7 mouse cellular contexts compared by ENCODE assay signal in genomic region chr9:110742951-110743455, GRCm38 (mm10). TPM values are rescaled to one million over a fixed set of nuclear protein-coding genes. Genes with fewer than 3 reads are reported as not detected.
DNase-seq lines count a peak whose midpoint lies in the region; ATAC-seq and TF ChIP-seq lines count a peak whose summit lies in the region.

No protein-coding gene starts in this region.

- peak overlapping the region; percentile 89 for H3K27ac ChIP-seq in forebrain, embryonic 10.5 days
- H3K27ac ChIP-seq in intestine, postnatal 0 days (ENCODE audit: low read depth, low read length) = peak overlapping the region; percentile 60
- peak overlapping the region; percentile 93 for H3K27ac ChIP-seq in midbrain, embryonic 10.5 days (replicated peaks)

- peak overlapping the region; percentile 70 for H3K4me3 ChIP-seq in forebrain, embryonic 10.5 days
- peak overlapping the region; percentile 65 for H3K4me3 ChIP-seq in intestine, postnatal 0 days (ENCODE audit: low read depth, low read length)
- peak overlapping the region; percentile 81 for H3K4me3 ChIP-seq in midbrain, embryonic 10.5 days

- peak overlapping the region; percentile 83 for H3K4me2 ChIP-seq in intestine, postnatal 0 days (replicated peaks; ENCODE audit: low read depth)

- WGBS in forebrain, embryonic 10.5 days = under 1% methylated on average over 45 of the region's 49 CpGs
- WGBS in intestine, postnatal 0 days = under 1% methylated on average over 45 of the region's 49 CpGs
- under 1% methylated on average over 49 of the region's 49 CpGs for whole genome bisulfite sequencing in midbrain, embryonic 10.5 days

- H3K27me3 ChIP-seq in forebrain, embryonic 10.5 days (ENCODE audit: poor library complexity, severe bottlenecking) = peaks cover 96% of the 10 kb centered on the region
- peaks cover 58% of the 10 kb centered on the region for H3K27me3 ChIP-seq in intestine, postnatal 0 days (replicated peaks; ENCODE audit: control insufficient read depth, insufficient read depth, low read length)
- H3K27me3 ChIP-seq in midbrain, embryonic 10.5 days (ENCODE audit: low read depth, poor library complexity, severe bottlenecking) = peaks cover 79% of the 10 kb centered on the region

- no peak for TF ChIP-seq CTCF in intestine, postnatal 0 days (IDR thresholded peaks at IDR 0.05; ENCODE audit: low read depth)

- peaks cover 62% of the 10 kb centered on the region for H3K4me1 ChIP-seq in forebrain, embryonic 10.5 days
- H3K4me1 ChIP-seq in intestine, postnatal 0 days (replicated peaks; ENCODE audit: control insufficient read depth, insufficient read depth, low read length) = no peaks in the 10 kb centered on the region
- H3K4me1 ChIP-seq in midbrain, embryonic 10.5 days = peaks cover 62% of the 10 kb centered on the region

- H3K9me3 ChIP-seq in forebrain, embryonic 10.5 days = no peaks in the 10 kb centered on the region
- H3K9me3 ChIP-seq in intestine, postnatal 0 days (ENCODE audit: control insufficient read depth) = no peaks in the 10 kb centered on the region
- H3K9me3 ChIP-seq in midbrain, embryonic 10.5 days (replicated peaks) = no peaks in the 10 kb centered on the region

- no peak for ATAC-seq in intestine, postnatal 0 days
- no peak for ATAC-seq in frontal cortex, adult (ENCODE audit: low TSS enrichment)

- DNase-seq in thymus, postnatal 4 days = peak; percentile 39
- DNase-seq in thymus, postnatal 10 days (ENCODE audit: low spot score in 2 of 2) = no peak
- peak; percentile 65 for DNase-seq in forebrain, embryonic 10.5 days (ENCODE audit: extremely low spot score, low spot score)
- peak; percentile 74 for DNase-seq in midbrain, embryonic 10.5 days (ENCODE audit: low spot score)
- no peak for DNase-seq in cerebellum, adult 8-10 months

- H3K36me3 ChIP-seq in forebrain, embryonic 10.5 days (replicated peaks) = no peaks in the 10 kb centered on the region
- no peaks in the 10 kb centered on the region for H3K36me3 ChIP-seq in intestine, postnatal 0 days (ENCODE audit: control insufficient read depth, insufficient read depth)
- H3K36me3 ChIP-seq in midbrain, embryonic 10.5 days = 0 out of 2 replicates have a peak, but pooled peaks cover 7% of the 10 kb centered on the region

- H3K9ac ChIP-seq in intestine, postnatal 0 days (ENCODE audit: low read depth, low read length) = peak overlapping the region; percentile 60

RNA-seq across cellular contexts. Expression of gene Myl3, which starts 1.3 kb away (rescaled TPM):
- 0.27 and 0.54 TPM in 2 replicates for polyA plus RNA-seq in forebrain, embryonic 10.5 days (2016; fragmentation: Nextera tagmentation; extraction: Ambion mirVana)
- polyA plus RNA-seq in intestine, postnatal 0 days (2015; fragmentation: Nextera tagmentation; extraction: Ambion mirVana) = 0.16 TPM in 1 of 2 replicates, not detected in the other
- 0.36 and 0.51 TPM in 2 replicates for polyA plus RNA-seq in midbrain, embryonic 10.5 days (2016; fragmentation: Nextera tagmentation; extraction: Ambion mirVana)

RNA-seq across cellular contexts. Expression of gene Pth1r, which starts 3.9 kb away (rescaled TPM):
- polyA plus RNA-seq in forebrain, embryonic 10.5 days (2016; fragmentation: Nextera tagmentation; extraction: Ambion mirVana) = 19.2 and 23.0 TPM in 2 replicates
- 8.9 and 9.1 TPM in 2 replicates for polyA plus RNA-seq in intestine, postnatal 0 days (2015; fragmentation: Nextera tagmentation; extraction: Ambion mirVana)
- polyA plus RNA-seq in midbrain, embryonic 10.5 days (2016; fragmentation: Nextera tagmentation; extraction: Ambion mirVana) = 30.9 and 33.9 TPM in 2 replicates

RNA-seq across cellular contexts. Expression of gene Prss42, which starts 55.0 kb away (rescaled TPM):
- polyA plus RNA-seq in forebrain, embryonic 10.5 days (2016; fragmentation: Nextera tagmentation; extraction: Ambion mirVana) = not detected in 2 replicates
- not detected in 2 replicates for polyA plus RNA-seq in intestine, postnatal 0 days (2015; fragmentation: Nextera tagmentation; extraction: Ambion mirVana)
- not detected in 2 replicates for polyA plus RNA-seq in midbrain, embryonic 10.5 days (2016; fragmentation: Nextera tagmentation; extraction: Ambion mirVana)

Comparison
In these comparisons a context has a peak if more than half of its experiments do, and no peak if none do; other contexts are left out.
1. DNase-seq: peak in thymus, postnatal 4 days (single experiment), forebrain, embryonic 10.5 days (single experiment) and midbrain, embryonic 10.5 days (single experiment); none in thymus, postnatal 10 days (0 of 2) and cerebellum, adult 8-10 months (single experiment).
2. Peak in every context shown above with its lines, with median percentiles within 50 percentile points of each other: H3K27ac ChIP-seq and H3K4me3 ChIP-seq.